Mouse (Mus musculus) intestine, embryonic 14.5 days (tissue): ENCODE data around the gene Safb. TPM values are rescaled to one million over a fixed set of nuclear protein-coding genes. Genes with fewer than 3 reads are reported as not detected.
A peak's percentile ranks its signal among the peaks of the same experiment; 100 is the strongest.
"Not testable (repeated sequence)": the region's sequence is repeated elsewhere in the genome, so short reads cannot be mapped to it uniquely, and the experiment has no call there.

Experiments used
- ATAC-seq: fragments of 200-750 bp; cut with Nextera tagmentation; replicated peaks from 2 replicates; pipeline ENCODE4 v1.8.0; 2017; ENCODE audit warnings: low read depth, moderate number of reproducible peaks, moderate TSS enrichment, moderate library complexity; ENCODE audit not compliant: low FRiP score, low TSS enrichment
- DNase-seq: peaks from one replicate; pipeline ENCODE4 v3.0.0-alpha.2; 2018; ENCODE audit warnings: low spot score
- H3K27ac ChIP-seq: fragments of 300-500 bp; sonication (generic); 2 replicates; pipeline ENCODE4 v1.5.1; 2014; ENCODE audit warnings: low read depth, mild to moderate bottlenecking, control low read depth
- H3K27me3 ChIP-seq: fragments of 300-500 bp; sonication (generic); replicated peaks from 2 replicates; pipeline ENCODE4 v1.6.1; 2014; ENCODE audit warnings: low read length, control low read depth; ENCODE audit not compliant: control insufficient read depth, insufficient read depth
- H3K36me3 ChIP-seq: fragments of 300-500 bp; sonication (generic); 2 replicates; pipeline ENCODE4 v1.6.1; 2014; ENCODE audit warnings: low read length, control low read depth; ENCODE audit not compliant: control insufficient read depth, insufficient read depth
- H3K4me1 ChIP-seq: fragments of 300-500 bp; sonication (generic); replicated peaks from 2 replicates; pipeline ENCODE4 v1.6.1; 2014; ENCODE audit warnings: low read length, control low read depth, mixed read lengths; ENCODE audit not compliant: control insufficient read depth, insufficient read depth
- H3K4me2 ChIP-seq: fragments of 300-500 bp; sonication (generic); 2 replicates; pipeline ENCODE4 v1.6.1; 2014; ENCODE audit warnings: low read length
- H3K4me3 ChIP-seq: fragments of 300-500 bp; sonication (generic); 2 replicates; pipeline ENCODE4 v1.5.1; 2014; ENCODE audit warnings: low read depth, low read length, control low read depth, mixed read lengths
- H3K9ac ChIP-seq: fragments of 300-500 bp; sonication (generic); 2 replicates; pipeline ENCODE4 v1.6.1; 2014; ENCODE audit warnings: mild to moderate bottlenecking, low read length
- H3K9me3 ChIP-seq: fragments of 300-500 bp; sonication (generic); 2 replicates; pipeline ENCODE4 v1.6.1; 2016; ENCODE audit warnings: low read length, control low read depth; ENCODE audit not compliant: control insufficient read depth
- WGBS: fragments of 180-500 bp; shearing (Covaris S2); extraction: QIAGEN DNeasy Blood & Tissue Kit; methylation state at CpG from one replicate; pipeline ENCODE4 v1.1.7; 2014; 5-methylcytosine and 5-hydroxymethylcytosine counted together
- polyA plus RNA-seq: library from polyadenylated mRNA; unstranded; fragments of >200 nt; fragmentation: Nextera tagmentation; extraction: Ambion mirVana; gene quantifications from 2 replicates; pipeline ENCODE4 v1.2.1, GENCODE M21; 2014

The Safb gene
- polyA plus RNA-seq, 1 experiment from 2014 or later, result 73.3 TPM

- DNase-seq, result no peak
- peaks cover 71% of the 10 kb centered on the region for H3K36me3 ChIP-seq
- H3K27me3 ChIP-seq, result no peaks in the 10 kb centered on the region
- no peak for ATAC-seq
- H3K4me2 ChIP-seq, result no peak overlapping the region
- H3K4me1 ChIP-seq, result peaks cover 7% of the 10 kb centered on the region
- no peak overlapping the region for H3K27ac ChIP-seq
- no peak overlapping the region for H3K4me3 ChIP-seq
- WGBS, result 86% methylated on average over 3 of the region's 3 CpGs
- H3K9ac ChIP-seq, result no peak overlapping the region
- H3K9me3 ChIP-seq, result no peaks in the 10 kb centered on the region
Observed at GRCm38 (mm10) chr17:56616725-56617124, 32.1 kb downstream of the Safb start.

DNA sequence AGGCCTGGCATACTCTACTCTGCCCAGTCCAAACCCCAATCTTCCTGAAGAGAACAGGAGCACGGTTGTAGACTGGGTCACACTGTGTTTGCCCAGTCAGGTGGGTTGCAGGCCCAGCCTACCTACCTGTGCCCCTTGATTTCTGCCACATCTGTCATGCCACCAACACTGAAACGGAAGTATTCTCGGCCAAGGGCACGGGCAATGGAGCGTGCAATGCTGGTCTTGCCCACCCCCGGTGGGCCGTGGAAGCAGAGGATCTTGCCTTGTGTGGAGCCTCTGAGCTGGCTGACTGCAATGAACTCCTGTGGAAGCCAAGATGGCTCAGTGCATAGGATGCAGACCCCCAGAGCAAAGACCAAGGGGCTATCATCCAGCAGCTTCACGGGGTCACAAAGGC lies 33.0 kb downstream of the Safb start:
- ATAC-seq (no peak), DNase-seq (no peak)
- H3K27ac ChIP-seq, result no peak overlapping the region
- no peak overlapping the region for H3K4me2 ChIP-seq
- H3K27me3 ChIP-seq, result no peaks in the 10 kb centered on the region
- WGBS, result 92% methylated on average over 8 of the region's 8 CpGs
- H3K9ac ChIP-seq, result no peak overlapping the region
- H3K36me3 ChIP-seq, result peaks cover 80% of the 10 kb centered on the region
- no peak overlapping the region for H3K4me3 ChIP-seq
- peaks cover 7% of the 10 kb centered on the region for H3K4me1 ChIP-seq
- no peaks in the 10 kb centered on the region for H3K9me3 ChIP-seq

DNA sequence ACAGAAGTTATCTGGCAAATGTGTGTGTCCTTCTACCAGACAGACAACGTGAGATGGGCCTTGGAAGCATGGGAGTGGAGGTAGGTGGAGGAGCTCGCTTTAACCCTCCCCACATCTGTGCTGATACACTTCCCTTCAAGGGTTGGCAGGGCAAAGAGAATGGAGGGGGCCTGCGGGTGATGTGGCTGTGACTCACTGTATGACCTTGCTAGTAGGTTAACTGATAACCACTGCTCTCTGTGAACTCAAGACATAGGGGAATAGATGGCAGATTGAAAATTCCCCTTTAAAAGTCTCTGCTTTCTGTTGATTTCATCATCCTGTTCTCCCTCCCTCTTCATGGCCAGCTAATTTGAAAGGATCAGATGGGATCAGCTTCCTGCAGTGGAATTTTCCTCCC lies 40.9 kb downstream of the Safb start:
- WGBS, result 81% methylated on average over 3 of the region's 3 CpGs
- H3K9me3 ChIP-seq, result no peaks in the 10 kb centered on the region
- H3K27ac ChIP-seq, result no peak overlapping the region
- DNase-seq (no peak), ATAC-seq (no peak)
- H3K4me2 ChIP-seq, result peak overlapping the region; percentile 92
- peak overlapping the region; percentile 91 for H3K4me3 ChIP-seq
- no peak overlapping the region for H3K9ac ChIP-seq
- no peaks in the 10 kb centered on the region for H3K27me3 ChIP-seq
- H3K4me1 ChIP-seq, result peaks cover 18% of the 10 kb centered on the region
- H3K36me3 ChIP-seq, result peaks cover 35% of the 10 kb centered on the region

GRCm38 (mm10) chr17:56626260-56626659 lies 41.6 kb downstream of the Safb start:
- H3K4me2 ChIP-seq, result peak overlapping the region; percentile 92
- peaks cover 18% of the 10 kb centered on the region for H3K4me1 ChIP-seq
- H3K27ac ChIP-seq, result peak overlapping the region; percentile 77
- H3K4me3 ChIP-seq, result peak overlapping the region; percentile 91
- no peak; the same call in none of the 2 replicates for ATAC-seq
- peaks cover 30% of the 10 kb centered on the region for H3K36me3 ChIP-seq
- WGBS, result under 1% methylated on average over 32 of the region's 32 CpGs
- no peaks in the 10 kb centered on the region for H3K27me3 ChIP-seq
- H3K9me3 ChIP-seq, result no peaks in the 10 kb centered on the region
- H3K9ac ChIP-seq, result peak overlapping the region; percentile 89
- no peak for DNase-seq

GRCm38 (mm10) chr17:56626754-56627470 lies 42.3 kb downstream of the Safb start, which contains the start of gene Lonp1:
Gene Lonp1 (minus strand): TSS chr17:56626887.
- Histone ChIP-seq H3K4me1 (peaks cover 18% of the 10 kb centered on the region), H3K27ac (peak within 1 kb of the TSS; percentile 77)
- WGBS, result under 1% methylated on average over 51 of the region's 51 CpGs

DNA sequence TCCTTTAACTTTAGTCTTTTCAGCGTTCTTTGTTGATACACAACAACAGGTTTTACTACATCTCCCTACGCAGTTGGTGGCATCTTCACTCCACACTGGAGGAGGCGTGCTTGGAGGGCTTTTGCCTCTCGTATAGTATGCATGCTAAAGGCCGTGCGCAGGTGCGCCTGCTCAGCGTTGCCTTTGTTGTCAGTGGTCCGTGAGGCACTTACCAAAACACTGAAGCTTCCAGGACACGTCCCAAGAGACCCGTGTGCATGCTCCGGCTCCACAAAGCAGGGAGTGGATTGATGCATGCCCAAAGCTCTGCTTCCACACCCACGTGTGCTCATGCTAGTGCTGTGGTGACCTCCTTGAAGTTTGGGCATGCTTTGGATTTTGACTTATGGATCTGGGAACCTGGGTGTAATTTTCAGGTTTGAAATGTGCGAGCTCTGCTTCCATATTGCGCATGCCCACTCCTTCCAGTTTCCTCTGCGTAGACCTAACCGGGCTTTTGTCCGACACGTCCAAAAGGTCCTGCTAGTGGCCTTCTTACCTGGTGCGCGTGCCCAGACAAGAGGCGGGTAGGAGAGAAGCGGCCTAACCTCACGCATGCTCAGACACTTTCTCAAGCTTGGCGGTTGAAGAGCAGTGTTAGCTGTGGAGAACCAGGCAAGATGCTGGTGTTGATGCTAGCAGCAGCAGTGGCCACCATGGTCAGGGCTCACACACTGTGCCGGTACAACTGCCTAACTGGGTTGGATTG lies 43.1 kb downstream of the Safb start, which contains the start of gene Catsperd:
TSS of gene Catsperd (plus strand) at position 614 of the 748 bp plus-strand sequence.
- Histone ChIP-seq H3K9me3 (no peaks in the 10 kb centered on the region), H3K9ac (peak within 1 kb of the TSS; percentile 12; the same call in 1 of the 2 replicates), H3K27me3 (no peaks in the 10 kb centered on the region), H3K4me2 (peak within 1 kb of the TSS; percentile 92), H3K27ac (peak within 1 kb of the TSS; percentile 77), H3K4me1 (peaks cover 18% of the 10 kb centered on the region), H3K36me3 (peaks cover 17% of the 10 kb centered on the region), H3K4me3 (peak within 1 kb of the TSS; percentile 91)
- DNase-seq (peak; percentile 75), ATAC-seq (peak; percentile 45)
- 10% methylated on average over 26 of the region's 26 CpGs for WGBS

More at GRCm38 (mm10) chr17:56626754-56627470, 42.3 kb downstream of the Safb start, which contains the start of gene Lonp1:
- Histone ChIP-seq H3K4me3 (peak within 1 kb of the TSS; percentile 91), H3K9me3 (no peaks in the 10 kb centered on the region), H3K27me3 (no peaks in the 10 kb centered on the region), H3K4me2 (peak within 1 kb of the TSS; percentile 92), H3K9ac (peak within 1 kb of the TSS; percentile 89), H3K36me3 (peaks cover 25% of the 10 kb centered on the region)
- ATAC-seq (peak; percentile 92), DNase-seq (peak; percentile 98)

DNA sequence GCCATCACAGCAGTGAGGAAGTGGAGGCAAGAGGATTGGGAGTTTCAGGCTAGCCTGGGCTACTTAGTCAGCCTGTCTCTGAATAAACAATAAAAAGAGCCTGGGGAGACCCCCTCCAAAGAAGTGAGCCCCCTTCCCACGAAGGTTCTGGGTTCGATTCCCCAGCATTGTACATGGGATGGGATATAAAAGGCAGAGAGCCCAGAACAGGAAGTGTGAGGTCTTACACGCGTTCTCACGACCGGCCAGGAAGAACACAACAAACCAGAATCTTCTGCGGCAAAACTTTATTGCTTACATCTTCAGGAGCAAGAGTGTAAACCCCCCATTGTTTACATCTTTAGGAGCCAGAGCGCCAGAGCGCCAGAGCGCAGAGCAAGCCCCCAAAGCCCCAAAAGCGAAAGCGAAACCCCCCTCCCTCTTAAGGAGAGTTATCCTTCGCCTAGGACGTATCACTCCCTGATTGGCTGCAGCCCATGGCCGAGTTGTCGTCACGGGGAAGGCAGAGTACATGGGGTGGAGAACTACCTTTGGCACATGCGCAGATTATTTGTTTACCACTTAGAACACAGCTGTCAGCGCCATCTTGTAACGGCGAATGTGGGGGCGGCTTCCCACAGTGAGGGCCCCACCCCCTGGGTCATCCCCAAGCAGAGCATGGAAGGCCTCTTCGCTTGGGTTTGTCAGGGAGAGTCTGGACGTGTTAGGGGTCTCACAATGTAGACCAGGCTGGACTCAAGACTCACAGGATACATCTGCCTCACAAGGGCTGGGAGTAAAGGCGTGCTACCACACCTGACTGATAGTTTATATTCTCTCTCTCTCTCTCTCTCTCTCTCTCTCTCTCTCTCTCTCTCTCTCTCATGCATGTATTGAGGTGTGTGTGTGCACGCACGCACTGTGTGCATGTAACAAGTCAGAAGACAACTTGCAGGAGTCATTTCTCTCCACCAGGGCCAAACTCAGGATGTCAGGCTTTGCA lies 45.5 kb downstream of the Safb start:
- H3K4me2 ChIP-seq, ATAC-seq, H3K27ac ChIP-seq, H3K36me3 ChIP-seq, H3K9me3 ChIP-seq, DNase-seq, H3K27me3 ChIP-seq, H3K4me3 ChIP-seq, H3K9ac ChIP-seq: not testable (repeated sequence)
- peaks cover 16% of the 10 kb centered on the region for H3K4me1 ChIP-seq
- WGBS, result 83% methylated on average over 25 of the region's 27 CpGs

DNA sequence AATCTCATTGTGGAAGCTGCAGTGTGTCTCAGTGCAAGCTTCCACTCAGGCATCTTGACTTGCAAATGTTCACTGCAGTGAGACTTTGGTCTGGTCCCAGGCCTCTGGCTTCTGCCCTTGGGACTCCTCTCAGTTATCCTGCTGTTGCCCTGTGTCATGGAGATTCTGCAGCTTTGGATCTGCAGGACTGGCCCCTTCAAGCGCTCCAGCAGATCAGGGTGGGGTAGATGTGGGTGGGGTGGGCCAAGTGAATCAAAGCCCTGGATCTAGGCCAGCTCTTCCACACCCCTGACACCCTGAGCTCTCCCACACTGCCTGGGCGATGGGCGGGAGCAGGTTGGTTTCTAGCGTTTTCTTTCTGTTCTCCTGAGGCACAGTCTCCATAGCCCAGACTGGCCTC lies 47.2 kb downstream of the Safb start:
- Histone ChIP-seq H3K36me3 (no peaks in the 10 kb centered on the region), H3K4me3 (no peak overlapping the region), H3K4me1 (0 out of 2 replicates have a peak, but pooled peaks cover 5% of the 10 kb centered on the region), H3K27me3 (no peaks in the 10 kb centered on the region), H3K9me3 (no peaks in the 10 kb centered on the region), H3K4me2 (no peak overlapping the region), H3K9ac (no peak overlapping the region), H3K27ac (no peak overlapping the region)
- 49% methylated on average over 4 of the region's 4 CpGs for WGBS
- DNase-seq, result no peak
- no peak for ATAC-seq
